Mouse (Mus musculus): Measurements from ENCODE around the gene Gstm3.

The Gstm3 gene

GRCm38 (mm10) chr3:107927841-107928240 is 41.2 kb downstream of the Gstm3 start:
- DNase-seq: no peak

DNA sequence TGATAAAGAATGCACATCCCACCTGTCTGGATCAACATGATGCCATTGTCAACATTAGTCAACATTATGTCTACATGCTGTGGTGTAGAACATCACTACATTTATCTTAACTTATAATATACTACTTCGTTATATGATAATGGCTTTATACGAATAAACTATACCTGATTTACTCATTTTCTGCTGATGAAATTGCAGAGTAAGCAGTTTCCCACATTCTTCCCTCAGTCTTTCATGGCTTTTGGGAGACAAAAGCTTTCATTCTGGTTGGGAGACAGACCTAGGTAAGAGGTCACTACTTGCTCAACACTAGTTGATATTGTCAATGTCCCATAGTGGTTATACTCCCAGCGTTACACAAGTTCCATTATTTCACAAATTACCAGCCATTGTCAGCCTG is 43.7 kb downstream of the Gstm3 start:
- DNase-seq: no peak

DNA sequence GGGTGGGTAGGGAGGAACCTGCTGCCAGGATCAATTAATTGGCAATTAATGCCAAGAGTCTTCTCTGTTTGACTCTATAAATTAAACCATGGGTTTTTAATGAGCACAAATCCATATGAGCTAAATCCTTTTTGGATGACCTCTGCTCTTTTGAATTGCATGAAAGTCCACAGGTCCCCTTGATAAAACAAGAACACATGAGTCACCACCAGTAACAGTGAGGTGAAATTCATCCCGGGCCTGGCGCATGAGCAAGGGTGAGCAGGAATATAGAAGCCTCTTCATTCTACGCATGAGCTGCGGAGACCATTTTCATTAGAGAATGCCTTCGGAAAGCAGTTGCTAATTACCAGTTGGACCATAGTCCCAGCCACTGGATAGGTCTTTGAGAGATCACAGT is 48.7 kb downstream of the Gstm3 start:
- no peak for DNase-seq

DNA sequence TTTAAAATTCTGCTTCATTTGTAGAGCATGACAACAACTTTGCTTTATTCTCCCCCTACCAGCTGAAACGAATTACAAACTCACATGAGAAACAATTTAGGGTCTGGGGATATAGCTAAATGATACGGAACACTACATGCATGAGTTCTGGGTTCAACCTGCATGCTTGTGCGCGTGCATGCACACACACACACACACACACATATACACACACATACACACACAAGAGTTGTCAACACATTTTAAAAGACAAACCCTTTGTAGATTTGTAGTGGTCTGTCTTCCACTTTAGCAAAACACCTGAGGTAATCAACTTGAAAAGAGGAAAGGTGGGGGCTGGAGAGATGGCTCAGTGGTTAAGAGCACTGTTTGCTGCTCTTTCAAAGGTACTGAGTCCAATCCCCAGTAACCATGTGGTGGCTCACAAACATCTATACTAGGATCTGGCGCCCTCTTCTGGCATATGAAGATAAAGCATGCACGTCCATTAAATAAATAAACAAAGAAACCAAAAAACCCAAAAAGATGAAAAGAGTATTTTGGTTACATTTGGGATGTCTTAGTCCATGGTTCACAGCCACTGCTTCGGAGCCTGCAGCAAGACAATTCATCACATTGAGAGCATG is 51.2 kb downstream of the Gstm3 start:
- peak; percentile 83 for DNase-seq

GRCm38 (mm10) chr3:107917097-107917496 is 52.0 kb downstream of the Gstm3 start:
- DNase-seq: no peak

GRCm38 (mm10) chr3:107916674-107917073 is 52.4 kb downstream of the Gstm3 start:
- DNase-seq: no peak

Data from lung, postnatal 36 days (tissue).